Mouse (Mus musculus): ENCODE results near the gene Akap7.
"Not testable (repeated sequence)": the region's sequence is repeated elsewhere in the genome, so short reads cannot be mapped to it uniquely, and the experiment has no call there.

Akap7 gene

GRCm38 (mm10) chr10:25192180-25193073, 115.2 kb downstream of the Akap7 start:
- DNase-seq (ENCODE audit: low read depth, low spot score): no peak

GRCm38 (mm10) chr10:25191166-25191565, 116.5 kb downstream of the Akap7 start:
- DNase-seq (ENCODE audit: low read depth, low spot score): no peak

DNA sequence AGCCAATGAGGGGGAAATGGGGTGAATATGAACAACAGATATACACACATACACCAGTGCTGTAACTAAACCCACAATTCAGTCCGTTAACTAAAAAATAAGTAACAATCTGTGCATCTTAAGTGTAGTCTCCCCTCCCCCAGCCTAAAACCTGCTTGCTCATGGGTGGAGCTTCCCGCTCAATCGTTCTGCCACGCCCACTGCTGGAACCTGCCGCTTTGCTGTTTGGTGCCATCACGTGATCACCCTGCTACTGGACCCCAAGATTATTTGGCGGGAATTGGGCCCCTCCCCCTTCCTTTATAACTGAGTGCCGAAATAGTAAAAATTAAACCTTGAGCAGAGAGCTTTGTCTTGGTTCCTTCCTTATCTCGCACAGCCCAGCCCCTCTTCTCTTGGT, 121.4 kb downstream of the Akap7 start:
- DNase-seq (ENCODE audit: low read depth, low spot score): not testable (repeated sequence)

- DNase-seq (ENCODE audit: low read depth, low spot score): no peak
Observed at GRCm38 (mm10) chr10:25185691-25186090, 122.0 kb downstream of the Akap7 start.

DNA sequence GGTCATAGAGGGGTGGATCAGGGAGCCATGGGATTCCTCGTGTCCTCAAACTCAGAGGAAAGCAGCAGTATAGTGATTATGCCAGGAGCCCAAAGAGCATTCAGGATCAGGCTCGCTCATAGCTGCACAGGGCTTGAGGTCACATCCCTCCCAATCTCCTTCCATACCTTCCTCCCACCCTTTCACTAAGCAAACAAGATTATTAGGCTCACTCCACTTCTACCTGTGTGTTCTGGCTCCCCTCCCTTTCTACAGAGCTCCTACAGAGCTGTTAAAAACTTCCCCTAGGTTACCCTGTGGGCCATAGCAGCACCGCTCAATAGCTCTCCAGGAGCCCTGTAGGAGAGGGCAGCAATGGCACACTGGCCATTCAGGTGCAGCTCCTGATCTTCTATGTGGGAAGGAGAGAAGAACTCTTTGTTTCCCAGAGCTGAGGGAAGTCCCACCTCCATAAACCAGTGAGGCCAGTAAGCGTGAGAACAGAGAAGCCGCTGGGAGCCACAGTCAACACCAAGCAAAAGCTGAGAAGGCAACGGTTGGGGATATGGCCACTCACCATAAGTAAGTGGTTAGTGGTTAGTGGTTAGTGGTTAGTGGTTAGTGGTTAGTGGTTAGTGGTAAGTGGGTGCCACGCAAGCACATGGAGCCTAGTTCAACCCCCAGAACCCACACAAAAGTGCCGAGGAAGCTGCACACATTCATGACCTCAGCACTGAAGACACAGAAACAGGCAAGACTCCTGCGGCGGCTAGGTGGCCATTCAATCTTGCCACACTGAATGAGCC, 122.7 kb downstream of the Akap7 start:
- DNase-seq (ENCODE audit: low read depth, low spot score): no peak

- DNase-seq (ENCODE audit: low read depth, low spot score): no peak
Observed at GRCm38 (mm10) chr10:25183271-25183670, 124.4 kb downstream of the Akap7 start.

DNA sequence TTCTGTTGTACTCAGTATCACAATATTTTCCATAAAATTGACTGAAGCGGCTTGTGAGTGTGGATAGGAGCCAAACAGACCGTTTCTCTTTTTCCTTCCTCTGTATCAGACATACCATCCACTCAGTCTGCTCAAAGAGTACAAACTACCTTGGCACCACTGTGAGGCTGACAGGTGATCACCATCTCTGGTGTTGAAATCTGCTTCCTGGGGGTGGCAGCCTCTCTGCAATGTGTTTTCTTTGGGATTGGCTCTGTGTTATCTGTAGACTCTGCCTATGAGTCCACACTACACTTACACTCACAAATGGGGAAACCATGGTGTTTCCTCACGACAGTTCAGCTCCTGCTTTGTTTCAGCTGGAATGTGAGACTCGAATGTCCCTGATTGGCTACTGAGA, 128.6 kb downstream of the Akap7 start:
- DNase-seq (ENCODE audit: low read depth, low spot score): no peak

GRCm38 (mm10) chr10:25177270-25177669, 130.4 kb downstream of the Akap7 start:
- no peak for DNase-seq (ENCODE audit: low read depth, low spot score)

- DNase-seq (ENCODE audit: low read depth, low spot score): no peak
Observed at GRCm38 (mm10) chr10:25174872-25175271, 132.8 kb downstream of the Akap7 start.

DNA sequence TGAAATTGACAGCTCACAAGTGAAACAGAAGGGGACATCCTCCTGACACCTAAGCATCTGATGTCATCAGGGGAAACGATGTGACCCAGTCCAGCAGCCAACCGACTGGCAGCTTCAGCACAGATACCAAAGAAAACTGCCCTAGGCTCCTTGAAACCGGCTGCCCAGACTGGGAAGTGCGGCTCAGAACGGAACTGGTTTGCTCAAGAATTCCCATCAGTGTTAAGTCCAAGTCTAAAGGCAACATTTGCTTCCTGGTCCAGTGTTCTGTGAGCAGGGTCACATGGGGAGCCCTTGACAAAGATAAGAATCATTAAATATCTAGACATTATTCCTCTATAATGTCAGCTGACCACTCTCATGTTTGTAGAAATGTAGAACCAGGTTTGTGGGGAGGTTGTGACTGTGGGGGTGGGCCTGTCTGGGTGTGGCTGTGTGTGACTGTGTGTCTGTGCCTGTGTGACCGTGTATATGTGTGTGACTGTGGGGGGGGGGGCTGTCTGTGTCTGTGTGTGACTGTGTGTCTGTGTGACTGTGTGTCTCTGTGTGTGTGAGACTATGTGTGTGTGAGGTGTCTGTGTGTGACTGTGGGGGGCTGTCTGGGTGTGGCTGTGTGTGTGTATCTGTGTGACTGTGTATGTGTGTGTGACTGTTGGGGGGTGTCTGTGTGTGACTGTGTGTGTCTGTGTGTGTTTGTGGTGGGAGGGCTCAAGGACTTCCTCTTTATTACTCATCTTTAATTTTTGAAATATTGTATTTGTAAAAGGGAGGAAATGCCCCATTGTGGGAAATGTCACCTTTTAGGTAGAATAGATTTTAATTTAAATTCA, 140.1 kb downstream of the Akap7 start:
- DNase-seq (ENCODE audit: low read depth, low spot score): no peak

DNA sequence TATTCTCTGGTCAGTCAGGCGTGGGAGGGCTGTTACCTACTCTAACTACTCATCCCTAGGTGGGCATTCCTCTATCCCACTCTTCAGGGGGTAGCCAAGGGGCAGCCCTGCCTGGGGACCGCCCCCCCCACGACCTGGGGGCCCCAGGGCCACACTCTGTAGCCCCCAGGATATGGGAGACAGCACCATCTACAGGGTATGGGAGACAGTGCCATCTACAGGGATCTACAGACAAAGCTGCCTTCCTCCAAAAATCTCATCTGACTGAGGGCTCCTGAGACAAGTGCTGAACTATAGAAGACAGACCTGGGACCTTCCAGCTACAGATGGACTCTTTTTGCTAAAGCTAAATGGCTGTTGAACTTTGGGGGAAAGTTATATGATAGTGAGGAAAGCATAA, 144.2 kb downstream of the Akap7 start:
- DNase-seq (ENCODE audit: low read depth, low spot score): not testable (repeated sequence)

GRCm38 (mm10) chr10:25161701-25162100, 146.0 kb downstream of the Akap7 start:
- DNase-seq (ENCODE audit: low read depth, low spot score): no peak

- DNase-seq (ENCODE audit: low read depth, low spot score): no peak
Observed at GRCm38 (mm10) chr10:25158651-25159050, 149.0 kb downstream of the Akap7 start.

- DNase-seq (ENCODE audit: low read depth, low spot score): no peak
Observed at GRCm38 (mm10) chr10:25157339-25157738, 150.3 kb downstream of the Akap7 start.

GRCm38 (mm10) chr10:25154225-25154624, 153.4 kb downstream of the Akap7 start:
- DNase-seq (ENCODE audit: low read depth, low spot score): no peak

GRCm38 (mm10) chr10:25151172-25151800, 156.4 kb downstream of the Akap7 start:
- DNase-seq (ENCODE audit: low read depth, low spot score): no peak

DNA sequence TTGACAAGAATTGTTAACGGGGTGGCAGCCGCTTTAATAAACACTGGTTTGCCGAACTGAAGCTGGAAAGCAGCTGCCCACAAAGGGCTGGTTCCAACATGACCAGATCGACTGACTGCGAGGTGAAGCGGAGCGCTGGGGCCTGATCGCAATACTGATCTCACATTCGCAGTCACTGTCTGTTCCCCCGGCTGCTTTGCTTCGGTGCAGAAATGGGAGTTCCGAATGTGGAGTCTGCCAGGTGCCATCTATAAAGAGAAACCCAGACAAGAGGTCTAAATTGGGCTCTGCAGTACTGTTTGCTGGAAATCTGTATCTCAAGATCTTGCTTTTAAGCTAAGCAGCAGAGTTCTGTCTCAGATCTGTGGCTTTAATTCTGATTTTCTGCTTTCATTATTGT, 161.8 kb downstream of the Akap7 start:
- DNase-seq (ENCODE audit: low read depth, low spot score): no peak

DNA sequence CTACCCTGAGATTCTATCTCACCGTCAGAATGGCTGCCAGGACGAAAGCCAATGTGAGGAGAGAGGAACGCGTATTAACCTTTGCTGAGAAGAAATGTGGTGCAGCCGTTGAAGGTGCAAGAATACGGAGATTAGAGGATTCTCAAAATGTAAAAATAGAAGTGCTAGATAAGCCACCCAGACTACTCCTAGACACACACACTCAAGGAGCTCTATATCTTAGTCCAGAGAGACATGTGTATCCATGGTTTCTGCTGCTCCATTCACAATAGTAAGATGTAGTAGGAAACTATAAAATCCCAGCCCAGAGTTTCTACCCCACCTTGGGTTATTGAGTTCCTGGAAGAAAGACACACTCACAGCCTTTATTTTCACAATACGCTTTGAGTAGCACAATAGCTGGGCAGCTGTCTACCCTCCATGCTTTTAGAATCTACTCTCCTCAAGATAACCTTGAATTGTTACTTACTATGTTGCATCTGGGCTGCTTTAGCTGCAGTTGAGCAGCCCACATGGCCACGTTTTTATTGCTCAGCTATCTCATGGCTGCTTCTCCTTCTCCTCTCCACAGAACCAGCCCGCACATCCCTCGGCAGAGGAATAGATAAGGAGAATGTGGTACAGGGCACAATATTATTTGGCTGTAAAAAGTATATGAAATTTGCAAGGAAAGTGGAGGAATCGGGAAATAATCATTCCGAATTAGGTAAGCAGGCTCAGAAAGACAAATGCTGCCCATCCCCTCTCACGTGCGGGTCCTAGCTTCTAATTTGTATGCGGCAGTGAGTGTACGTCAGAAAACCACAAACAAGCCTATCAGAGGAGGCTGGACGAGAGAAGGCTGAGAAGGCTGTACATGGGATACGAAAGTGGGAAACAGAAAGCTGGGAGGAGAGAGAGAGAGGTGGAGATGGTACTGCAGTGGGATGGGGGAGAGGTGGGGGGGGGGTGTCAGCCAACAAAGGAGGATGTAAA, 162.6 kb downstream of the Akap7 start:
- no peak for DNase-seq (ENCODE audit: low read depth, low spot score)

- DNase-seq (ENCODE audit: low read depth, low spot score): no peak
Observed at GRCm38 (mm10) chr10:25141781-25142180, 165.9 kb downstream of the Akap7 start.

DNA sequence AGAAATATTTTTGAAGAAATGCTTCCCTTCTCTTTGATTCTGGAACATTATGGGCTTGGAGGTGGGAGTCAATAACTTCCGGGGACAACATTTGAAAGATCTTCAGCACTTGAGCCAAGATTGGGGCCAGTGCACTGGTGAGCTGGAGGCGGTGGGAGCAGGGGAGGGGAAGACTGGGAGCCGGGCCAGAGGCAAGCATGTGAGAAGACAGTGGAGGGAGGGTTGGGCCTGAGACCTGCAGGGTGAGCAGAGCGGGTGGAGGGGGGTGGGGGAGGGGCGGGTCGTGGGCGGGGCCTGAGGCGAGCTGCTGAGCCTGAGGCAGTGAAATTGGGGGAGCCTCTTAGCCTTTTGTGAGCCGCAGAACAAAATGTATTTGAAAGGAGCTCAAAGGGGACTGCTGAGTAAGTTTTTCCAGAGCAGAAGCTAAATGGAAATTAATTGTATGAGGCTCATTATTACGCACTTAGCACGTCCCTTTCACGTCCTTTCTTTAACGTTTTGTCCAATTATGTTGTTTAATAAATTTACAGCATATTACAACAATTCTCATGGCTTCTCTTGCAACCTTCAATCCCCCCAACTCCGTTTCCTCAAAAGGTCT, 167.4 kb downstream of the Akap7 start:
- no peak for DNase-seq (ENCODE audit: low read depth, low spot score)
